Mouse (Mus musculus) spleen, postnatal 4 days (tissue): Measurements from ENCODE around the gene Usp12.

Source experiments
- DNase-seq, 2 experiments: peaks; one replicate each; pipeline ENCODE4 v3.0.0; 2022; ENCODE audit warnings: low spot score in 2 of 2

Usp12 gene

GRCm38 (mm10) chr5:146798031-146798430 is 3.2 kb upstream of the Usp12 start:
- no peak for DNase-seq

GRCm38 (mm10) chr5:146795728-146796127 is 922 bp upstream of the Usp12 start:
- no peak for DNase-seq

- DNase-seq = peak; percentile 57 to 80
Observed at GRCm38 (mm10) chr5:146794084-146794852, 538 bp downstream of the Usp12 start.

GRCm38 (mm10) chr5:146793630-146794083 is 1.1 kb downstream of the Usp12 start:
- DNase-seq = no peak

- no peak for DNase-seq
Observed at GRCm38 (mm10) chr5:146792140-146792791, 2.5 kb downstream of the Usp12 start.

- DNase-seq = no peak
Observed at GRCm38 (mm10) chr5:146790944-146791343, 3.9 kb downstream of the Usp12 start.

- no peak for DNase-seq
Observed at GRCm38 (mm10) chr5:146789413-146789812, 5.4 kb downstream of the Usp12 start.

GRCm38 (mm10) chr5:146786123-146786522 is 8.7 kb downstream of the Usp12 start:
- DNase-seq = no peak

- no peak for DNase-seq
Observed at GRCm38 (mm10) chr5:146783891-146784290, 10.9 kb downstream of the Usp12 start.

GRCm38 (mm10) chr5:146783300-146783699 is 11.5 kb downstream of the Usp12 start:
- DNase-seq = no peak

- DNase-seq = peak in 1 of 2 experiments; percentile 41
Observed at GRCm38 (mm10) chr5:146781663-146782062, 13.1 kb downstream of the Usp12 start.

- DNase-seq = no peak
Observed at GRCm38 (mm10) chr5:146779931-146780330, 14.9 kb downstream of the Usp12 start.

- no peak for DNase-seq
Observed at GRCm38 (mm10) chr5:146776988-146777639, 17.7 kb downstream of the Usp12 start.

- DNase-seq = no peak
Observed at GRCm38 (mm10) chr5:146771982-146772381, 22.8 kb downstream of the Usp12 start.

GRCm38 (mm10) chr5:146770002-146770848 is 24.6 kb downstream of the Usp12 start:
- DNase-seq = no peak

GRCm38 (mm10) chr5:146765791-146766190 is 29.0 kb downstream of the Usp12 start:
- DNase-seq = no peak

GRCm38 (mm10) chr5:146759159-146759558 is 35.6 kb downstream of the Usp12 start:
- no peak for DNase-seq

- DNase-seq = no peak
Observed at GRCm38 (mm10) chr5:146757921-146758320, 36.9 kb downstream of the Usp12 start.

GRCm38 (mm10) chr5:146757316-146757715 is 37.5 kb downstream of the Usp12 start:
- DNase-seq = no peak

- no peak for DNase-seq
Observed at GRCm38 (mm10) chr5:146753181-146753580, 41.6 kb downstream of the Usp12 start.

GRCm38 (mm10) chr5:146750958-146751357 is 43.8 kb downstream of the Usp12 start:
- no peak for DNase-seq

- no peak for DNase-seq
Observed at GRCm38 (mm10) chr5:146750273-146750672, 44.5 kb downstream of the Usp12 start.
